Mouse (Mus musculus): ENCODE results near the gene Traf7. TPM values are rescaled to one million over a fixed set of nuclear protein-coding genes. Genes with fewer than 3 reads are reported as not detected.
A peak's percentile ranks its signal among the peaks of the same experiment; 100 is the strongest.

Traf7 gene
- total and polyA plus RNA-seq, 3 experiments: 41.9 to 93.4 (median 46.5) TPM

- no peak overlapping the region for H3K27ac ChIP-seq
- H3K79me2 ChIP-seq (replicated peaks; ENCODE audit: control insufficient read depth, insufficient read depth, low read length): peaks cover 2% of the 10 kb centered on the region
- no peak for TF ChIP-seq EP300 (IDR thresholded peaks at IDR 0.05; ENCODE audit: insufficient read depth, low read depth, low read length)
- DNase-seq: no peak
- H3K4me1 ChIP-seq (ENCODE audit: control insufficient read depth, insufficient read depth, low read length): peaks cover 11% of the 10 kb centered on the region
- H3K27me3 ChIP-seq (ENCODE audit: control insufficient read depth, insufficient read depth, low read length): no peaks in the 10 kb centered on the region
- no peak overlapping the region for H3K4me3 ChIP-seq
- H3K9ac ChIP-seq (ENCODE audit: low read depth, low read length): no peak overlapping the region
- intact Hi-C loops (cut with DNase I): no loop called here
- WGBS: 92% methylated on average over 5 of the region's 5 CpGs
- H3K36me3 ChIP-seq (ENCODE audit: control insufficient read depth, insufficient read depth, low read length): peaks cover 1% of the 10 kb centered on the region; the same call in 1 of the 2 replicates
These were observed 59.0 kb downstream of the Traf7 start for GRCm38 (mm10) chr17:24468636-24469246.

- Histone ChIP-seq H3K79me2 (replicated peaks; ENCODE audit: control insufficient read depth, insufficient read depth, low read length) (no peaks in the 10 kb centered on the region), H3K4me1 (ENCODE audit: control insufficient read depth, insufficient read depth, low read length) (no peaks in the 10 kb centered on the region), H3K27me3 (ENCODE audit: control insufficient read depth, insufficient read depth, low read length) (no peaks in the 10 kb centered on the region), H3K9ac (ENCODE audit: low read depth, low read length) (no peak overlapping the region), H3K36me3 (ENCODE audit: control insufficient read depth, insufficient read depth, low read length) (no peaks in the 10 kb centered on the region), H3K4me3 (no peak overlapping the region), H3K27ac (no peak overlapping the region)
- intact Hi-C loops (cut with DNase I): no loop called here
- 63% methylated on average over 6 of the region's 6 CpGs for WGBS
- TF ChIP-seq POLR2A (IDR thresholded peaks at IDR 0.05; ENCODE audit: insufficient read depth, low read depth, low read length) (no peak), EP300 (IDR thresholded peaks at IDR 0.05; ENCODE audit: insufficient read depth, low read depth, low read length) (no peak), CTCF (IDR thresholded peaks at IDR 0.05) (no peak)
- no peak for DNase-seq
These were observed 64.2 kb downstream of the Traf7 start for GRCm38 (mm10) chr17:24463374-24464133.

GRCm38 (mm10) chr17:24462932-24463331, 64.8 kb downstream of the Traf7 start:
- Histone ChIP-seq H3K79me2 (replicated peaks; ENCODE audit: control insufficient read depth, insufficient read depth, low read length) (no peaks in the 10 kb centered on the region), H3K27ac (no peak overlapping the region), H3K9ac (ENCODE audit: low read depth, low read length) (no peak overlapping the region), H3K36me3 (ENCODE audit: control insufficient read depth, insufficient read depth, low read length) (no peaks in the 10 kb centered on the region), H3K4me1 (ENCODE audit: control insufficient read depth, insufficient read depth, low read length) (no peaks in the 10 kb centered on the region), H3K4me3 (no peak overlapping the region), H3K27me3 (ENCODE audit: control insufficient read depth, insufficient read depth, low read length) (no peaks in the 10 kb centered on the region)
- no peak for DNase-seq
- intact Hi-C loops (cut with DNase I): no loop called here
- TF ChIP-seq POLR2A (IDR thresholded peaks at IDR 0.05; ENCODE audit: insufficient read depth, low read depth, low read length) (no peak), EP300 (IDR thresholded peaks at IDR 0.05; ENCODE audit: insufficient read depth, low read depth, low read length) (no peak), CTCF (IDR thresholded peaks at IDR 0.05) (no peak)
- WGBS: 79% methylated on average over 1 of the region's 1 CpGs

- Histone ChIP-seq H3K4me1 (ENCODE audit: control insufficient read depth, insufficient read depth, low read length) (no peaks in the 10 kb centered on the region), H3K79me2 (replicated peaks; ENCODE audit: control insufficient read depth, insufficient read depth, low read length) (no peaks in the 10 kb centered on the region), H3K27ac (no peak overlapping the region), H3K9ac (ENCODE audit: low read depth, low read length) (no peak overlapping the region), H3K27me3 (ENCODE audit: control insufficient read depth, insufficient read depth, low read length) (no peaks in the 10 kb centered on the region), H3K36me3 (ENCODE audit: control insufficient read depth, insufficient read depth, low read length) (no peaks in the 10 kb centered on the region), H3K4me3 (no peak overlapping the region)
- intact Hi-C loops (cut with DNase I): no loop called here
- peak; percentile 60 for TF ChIP-seq CTCF (IDR thresholded peaks at IDR 0.05)
- no peak for TF ChIP-seq POLR2A (IDR thresholded peaks at IDR 0.05; ENCODE audit: insufficient read depth, low read depth, low read length)
- no peak for TF ChIP-seq EP300 (IDR thresholded peaks at IDR 0.05; ENCODE audit: insufficient read depth, low read depth, low read length)
- 80% methylated on average over 2 of the region's 2 CpGs for WGBS
- no peak for DNase-seq
These were observed 66.2 kb downstream of the Traf7 start for GRCm38 (mm10) chr17:24461580-24461979.

Other genes starting within 250 kb of the Traf7 start
- gene Abca17, start 176.9 kb downstream of the Traf7 start, total RNA-seq (2021): not detected
- not detected in 2 replicates for gene Abca17, start 176.9 kb downstream of the Traf7 start, polyA plus RNA-seq (2012; rRNA removed)
- 10 to 100 TPM; 12.1 to 12.6 TPM for gene Abca3, start 176.0 kb downstream of the Traf7 start, total RNA-seq (2021)
- 13.4 and 15.7 TPM in 2 replicates for gene Abca3, start 176.0 kb downstream of the Traf7 start, polyA plus RNA-seq (2012; rRNA removed)
- 10 to 100 TPM; 60.0 to 62.7 TPM for gene Rnps1, start 113.4 kb downstream of the Traf7 start, total RNA-seq (2021)
- 83.0 and 107 TPM in 2 replicates for gene Rnps1, start 113.4 kb downstream of the Traf7 start, polyA plus RNA-seq (2012; rRNA removed)
- gene Eci1, start 101.3 kb downstream of the Traf7 start, total RNA-seq (2021): 100 to 1,000 TPM; 421 to 487 TPM
- 414 and 486 TPM in 2 replicates for gene Eci1, start 101.3 kb downstream of the Traf7 start, polyA plus RNA-seq (2012; rRNA removed)
- gene Dnase1l2, start 84.8 kb downstream of the Traf7 start, total RNA-seq (2021): 1 to 10 TPM in 1 of 2 experiments, under 1 TPM in 1; 0.65 to 1.5 TPM
- 5.2 and 7.2 TPM in 2 replicates for gene Dnase1l2, start 84.8 kb downstream of the Traf7 start, polyA plus RNA-seq (2012; rRNA removed)
- 10 to 100 TPM; 10.2 to 10.3 TPM for gene E4f1, start 57.6 kb downstream of the Traf7 start, total RNA-seq (2021)
- 43.6 and 43.7 TPM in 2 replicates for gene E4f1, start 57.6 kb downstream of the Traf7 start, polyA plus RNA-seq (2012; rRNA removed)
- gene Pgp, start 57.5 kb downstream of the Traf7 start, total RNA-seq (2021): 10 to 100 TPM; 35.7 to 44.5 TPM
- gene Pgp, start 57.5 kb downstream of the Traf7 start, polyA plus RNA-seq (2012; rRNA removed): 39.1 and 46.4 TPM in 2 replicates
- gene Bricd5, start 54.1 kb downstream of the Traf7 start, total RNA-seq (2021): not detected
- gene Bricd5, start 54.1 kb downstream of the Traf7 start, polyA plus RNA-seq (2012; rRNA removed): not detected in 2 replicates
- 10 to 100 TPM in 1 of 2 experiments, 1 to 10 TPM in 1; 8.5 to 10.7 TPM for gene Mlst8, start 48.9 kb downstream of the Traf7 start, total RNA-seq (2021)
- 28.1 and 42.0 TPM in 2 replicates for gene Mlst8, start 48.9 kb downstream of the Traf7 start, polyA plus RNA-seq (2012; rRNA removed)
- under 1 TPM; 0.16 to 0.55 TPM for gene Caskin1, start 39.3 kb downstream of the Traf7 start, total RNA-seq (2021)
- 0.23 and 0.45 TPM in 2 replicates for gene Caskin1, start 39.3 kb downstream of the Traf7 start, polyA plus RNA-seq (2012; rRNA removed)
- under 1 TPM in 1 of 2 experiments, not detected in 1; 0.39 TPM for gene Rab26, start 6.3 kb upstream of the Traf7 start, total RNA-seq (2021)
- 0.10 and 0.12 TPM in 2 replicates for gene Rab26, start 6.3 kb upstream of the Traf7 start, polyA plus RNA-seq (2012; rRNA removed)
- gene Pkd1, start 21.9 kb upstream of the Traf7 start, total RNA-seq (2021): 10 to 100 TPM; 35.6 to 36.2 TPM
- 48.5 and 59.9 TPM in 2 replicates for gene Pkd1, start 21.9 kb upstream of the Traf7 start, polyA plus RNA-seq (2012; rRNA removed)
- gene Tsc2, start 104.7 kb upstream of the Traf7 start, total RNA-seq (2021): 100 to 1,000 TPM; 104 to 110 TPM
- gene Tsc2, start 104.7 kb upstream of the Traf7 start, polyA plus RNA-seq (2012; rRNA removed): 178 and 194 TPM in 2 replicates
- gene Nthl1, start 104.7 kb upstream of the Traf7 start, total RNA-seq (2021): 1 to 10 TPM; 2.9 to 3.4 TPM
- 4.4 and 7.0 TPM in 2 replicates for gene Nthl1, start 104.7 kb upstream of the Traf7 start, polyA plus RNA-seq (2012; rRNA removed)
- 100 to 1,000 TPM in 1 of 2 experiments, 10 to 100 TPM in 1; 100.0 to 110 TPM for gene Slc9a3r2, start 122.4 kb upstream of the Traf7 start, total RNA-seq (2021)
- 125 and 147 TPM in 2 replicates for gene Slc9a3r2, start 122.4 kb upstream of the Traf7 start, polyA plus RNA-seq (2012; rRNA removed)
- not detected for gene Npw, start 130.5 kb upstream of the Traf7 start, total RNA-seq (2021)
- not detected in 2 replicates for gene Npw, start 130.5 kb upstream of the Traf7 start, polyA plus RNA-seq (2012; rRNA removed)
- 10 to 100 TPM; 17.4 to 17.5 TPM for gene Zfp598, start 141.7 kb upstream of the Traf7 start, total RNA-seq (2021)
- 28.1 and 29.9 TPM in 2 replicates for gene Zfp598, start 141.7 kb upstream of the Traf7 start, polyA plus RNA-seq (2012; rRNA removed)
- under 1 TPM; 0.16 to 0.30 TPM for gene Syngr3, start 162.0 kb upstream of the Traf7 start, total RNA-seq (2021)
- 0.43 and 1.00 TPM in 2 replicates for gene Syngr3, start 162.0 kb upstream of the Traf7 start, polyA plus RNA-seq (2012; rRNA removed)
- 10 to 100 TPM; 20.3 to 21.5 TPM for gene Gfer, start 168.2 kb upstream of the Traf7 start, total RNA-seq (2021)
- 14.0 and 14.6 TPM in 2 replicates for gene Gfer, start 168.2 kb upstream of the Traf7 start, polyA plus RNA-seq (2012; rRNA removed)
- gene Noxo1, start 168.3 kb upstream of the Traf7 start, total RNA-seq (2021): 1 to 10 TPM in 1 of 2 experiments, under 1 TPM in 1; 0.65 to 1.0 TPM
- gene Noxo1, start 168.3 kb upstream of the Traf7 start, polyA plus RNA-seq (2012; rRNA removed): 2.4 and 4.5 TPM in 2 replicates
- gene Tbl3, start 179.7 kb upstream of the Traf7 start, total RNA-seq (2021): 10 to 100 TPM; 17.4 to 19.4 TPM
- gene Tbl3, start 179.7 kb upstream of the Traf7 start, polyA plus RNA-seq (2012; rRNA removed): 34.2 and 39.2 TPM in 2 replicates
- not detected for gene Rnf151, start 190.1 kb upstream of the Traf7 start, total RNA-seq (2021)
- 0.15 and 0.68 TPM in 2 replicates for gene Rnf151, start 190.1 kb upstream of the Traf7 start, polyA plus RNA-seq (2012; rRNA removed)
- gene Rps2, start 190.2 kb upstream of the Traf7 start, total RNA-seq (2021): 100 to 1,000 TPM; 675 to 722 TPM
- 2,277 and 2,346 TPM in 2 replicates for gene Rps2, start 190.2 kb upstream of the Traf7 start, polyA plus RNA-seq (2012; rRNA removed)
- 100 to 1,000 TPM; 916 to 992 TPM for gene Ndufb10, start 196.5 kb upstream of the Traf7 start, total RNA-seq (2021)
- gene Ndufb10, start 196.5 kb upstream of the Traf7 start, polyA plus RNA-seq (2012; rRNA removed): 1,269 and 1,412 TPM in 2 replicates
- 100 to 1,000 TPM; 386 to 472 TPM for gene Rpl3l, start 199.9 kb upstream of the Traf7 start, total RNA-seq (2021)
- 213 and 215 TPM in 2 replicates for gene Rpl3l, start 199.9 kb upstream of the Traf7 start, polyA plus RNA-seq (2012; rRNA removed)
- gene Msrb1, start 208.7 kb upstream of the Traf7 start, total RNA-seq (2021): 100 to 1,000 TPM; 154 to 178 TPM
- gene Msrb1, start 208.7 kb upstream of the Traf7 start, polyA plus RNA-seq (2012; rRNA removed): 155 and 164 TPM in 2 replicates
- gene Hs3st6, start 225.1 kb upstream of the Traf7 start, total RNA-seq (2021): not detected
- gene Hs3st6, start 225.1 kb upstream of the Traf7 start, polyA plus RNA-seq (2012; rRNA removed): 0.10 TPM in 1 of 2 replicates, not detected in the other